Mouse (Mus musculus): ENCODE measurements at regions not wholly inside any gene's neighbourhood (a gene's known extent, or its start where the extent isn't known, plus 50 kb on each side); places are given as distances from the start of the nearest gene placed in this dataset.

- DNase-seq (ENCODE audit: low read depth, low spot score) = no peak
Observed at GRCm38 (mm10) chr1:152313480-152313879, 73.0 kb downstream of the Tsen15 start.

GRCm38 (mm10) chr1:152305461-152305860 is 81.0 kb downstream of the Tsen15 start:
- no peak for DNase-seq (ENCODE audit: low read depth, low spot score)

GRCm38 (mm10) chr1:152304487-152305130 is 81.9 kb downstream of the Tsen15 start:
- DNase-seq (ENCODE audit: low read depth, low spot score) = no peak

GRCm38 (mm10) chr1:152301355-152301754 is 85.1 kb downstream of the Tsen15 start:
- no peak for DNase-seq (ENCODE audit: low read depth, low spot score)

- DNase-seq (ENCODE audit: low read depth, low spot score) = no peak
Observed at GRCm38 (mm10) chr1:152292196-152292736, 94.2 kb downstream of the Tsen15 start.

GRCm38 (mm10) chr1:152290768-152291167 is 95.7 kb downstream of the Tsen15 start:
- DNase-seq (ENCODE audit: low read depth, low spot score) = peak; percentile 37

- no peak for DNase-seq (ENCODE audit: low read depth, low spot score)
Observed at GRCm38 (mm10) chr1:152287566-152288490, 98.7 kb downstream of the Tsen15 start.

GRCm38 (mm10) chr1:152286677-152287076 is 99.8 kb downstream of the Tsen15 start:
- no peak for DNase-seq (ENCODE audit: low read depth, low spot score)

GRCm38 (mm10) chr1:152282106-152282505 is 104.4 kb downstream of the Tsen15 start:
- no peak for DNase-seq (ENCODE audit: low read depth, low spot score)

- DNase-seq (ENCODE audit: low read depth, low spot score) = no peak
Observed at GRCm38 (mm10) chr1:152281201-152281600, 105.3 kb downstream of the Tsen15 start.

- DNase-seq (ENCODE audit: low read depth, low spot score) = no peak
Observed at GRCm38 (mm10) chr1:152280014-152280413, 106.5 kb downstream of the Tsen15 start.

GRCm38 (mm10) chr1:152275011-152275410 is 111.5 kb downstream of the Tsen15 start:
- no peak for DNase-seq (ENCODE audit: low read depth, low spot score)

- no peak for DNase-seq (ENCODE audit: low read depth, low spot score)
Observed at GRCm38 (mm10) chr1:152273430-152273829, 113.1 kb downstream of the Tsen15 start.

GRCm38 (mm10) chr1:152269936-152270702 is 116.4 kb downstream of the Tsen15 start:
- no peak for DNase-seq (ENCODE audit: low read depth, low spot score)

GRCm38 (mm10) chr1:152266390-152266789 is 120.1 kb downstream of the Tsen15 start:
- DNase-seq (ENCODE audit: low read depth, low spot score) = no peak

GRCm38 (mm10) chr1:152264981-152265380 is 121.5 kb downstream of the Tsen15 start:
- no peak for DNase-seq (ENCODE audit: low read depth, low spot score)

GRCm38 (mm10) chr1:152261472-152261871 is 125.0 kb downstream of the Tsen15 start:
- DNase-seq (ENCODE audit: low read depth, low spot score) = no peak

- DNase-seq (ENCODE audit: low read depth, low spot score) = no peak
Observed at GRCm38 (mm10) chr1:152260950-152261349, 125.5 kb downstream of the Tsen15 start.

GRCm38 (mm10) chr1:152258258-152258657 is 128.2 kb downstream of the Tsen15 start:
- DNase-seq (ENCODE audit: low read depth, low spot score) = no peak

GRCm38 (mm10) chr1:152253906-152254305 is 132.6 kb downstream of the Tsen15 start:
- DNase-seq (ENCODE audit: low read depth, low spot score) = no peak

GRCm38 (mm10) chr1:152253486-152253885 is 133.0 kb downstream of the Tsen15 start:
- no peak for DNase-seq (ENCODE audit: low read depth, low spot score)
